Mouse (Mus musculus): Measurements from ENCODE around the gene Schip1.

DNA sequence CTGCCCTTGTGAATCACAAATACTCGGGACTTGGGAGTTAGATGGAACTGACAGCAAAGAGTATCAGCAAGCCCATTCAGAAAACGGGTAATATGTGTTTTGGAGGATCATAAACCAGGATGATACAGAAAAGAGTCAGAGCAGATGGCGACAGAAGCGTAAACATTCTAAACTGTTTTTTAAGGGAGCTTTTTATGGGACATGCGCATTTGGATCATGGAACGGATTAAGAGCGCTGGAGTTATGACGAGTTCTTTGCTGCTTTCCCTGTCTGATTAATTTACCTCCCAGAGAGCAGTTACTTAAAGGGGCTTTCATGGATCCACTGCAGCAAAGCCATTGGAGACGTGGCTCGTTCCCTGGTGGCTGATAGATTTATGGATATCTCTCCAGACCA is 219.0 kb downstream of the Schip1 start:
- TF ChIP-seq EP300 (IDR thresholded peaks at IDR 0.05; ENCODE audit: low read depth) (no peak), CTCF (IDR thresholded peaks at IDR 0.05; ENCODE audit: low read depth) (no peak)
